Mouse (Mus musculus) cerebellum, adult 2 months (tissue): ENCODE measurements around the gene Cenpx. TPM values are rescaled to one million over a fixed set of nuclear protein-coding genes. Genes with fewer than 3 reads are reported as not detected.
"Not testable (repeated sequence)": the region's sequence is repeated elsewhere in the genome, so short reads cannot be mapped to it uniquely, and the experiment has no call there.

Source experiments
- DNase-seq, 2 experiments: peaks; one replicate each; pipeline ENCODE4 v3.0.0; 2021
- H3K27ac ChIP-seq: fragments of 200-500 bp; 2 replicates; pipeline ENCODE4 v1.5.1; 2012; ENCODE audit warnings: low read length, control low read depth, inconsistent platforms; ENCODE audit not compliant: insufficient read depth
- H3K27me3 ChIP-seq: fragments of 200-500 bp; 2 replicates; pipeline ENCODE4 v1.6.1; 2012; ENCODE audit warnings: inconsistent platforms, mild to moderate bottlenecking, low read length, moderate library complexity; ENCODE audit not compliant: control insufficient read depth, insufficient read depth
- H3K4me1 ChIP-seq: fragments of 200-500 bp; 2 replicates; pipeline ENCODE4 v1.6.1; 2011; ENCODE audit warnings: low read length; ENCODE audit not compliant: control insufficient read depth, insufficient read depth
- H3K4me3 ChIP-seq: fragments of 200-500 bp; replicated peaks from 2 replicates; pipeline ENCODE3; 2011; ENCODE audit warnings: mild to moderate bottlenecking, low read depth, low read length, control low read depth; ENCODE audit not compliant: insufficient read depth
- CTCF ChIP-seq: fragments of 200-500 bp; IDR thresholded peaks from 2 replicates; pipeline ENCODE4 v1.5.1; 2011; ENCODE audit warnings: low read depth, mild to moderate bottlenecking, control low read depth, low read length, moderate library complexity, borderline replicate concordance; ENCODE audit not compliant: insufficient read depth
- POLR2A ChIP-seq: fragments of 200-500 bp; IDR thresholded peaks from 2 replicates; pipeline ENCODE4 v1.6.1; 2011; ENCODE audit warnings: low read length, control low read depth, borderline replicate concordance; ENCODE audit not compliant: insufficient read depth
- WGBS: fragments of 180-500 bp; shearing (Covaris S2); methylation state at CpG from one replicate; pipeline ENCODE4 v1.1.7; 2018; 5-methylcytosine and 5-hydroxymethylcytosine counted together
- polyA plus RNA-seq: library from polyadenylated mRNA; depleted of rRNA; stranded (reverse); fragments of >200 nt; gene quantifications from 2 replicates; pipeline ENCODE4 v1.2.3, GENCODE M21; 2012

Cenpx gene
- polyA plus RNA-seq, 1 experiment, result 43.0 TPM

GRCm38 (mm10) chr11:120686650-120687272 is 26.8 kb downstream of the Cenpx start:
- DNase-seq, result no peak
- Histone ChIP-seq H3K27ac (0 out of 2 replicates have a peak overlapping the region, but pooled peaks have one; percentile 44), H3K27me3 (no peaks in the 10 kb centered on the region), H3K4me1 (peaks cover 6% of the 10 kb centered on the region; the same call in 1 of the 2 replicates), H3K4me3 (no peak overlapping the region)
- whole genome bisulfite sequencing, result 75% methylated on average over 20 of the region's 20 CpGs
- no peak for TF ChIP-seq POLR2A

GRCm38 (mm10) chr11:120684660-120685059 is 28.9 kb downstream of the Cenpx start:
- no peak overlapping the region for H3K4me3 ChIP-seq
- H3K27ac ChIP-seq, result no peak overlapping the region
- TF ChIP-seq POLR2A, result no peak
- TF ChIP-seq CTCF, result no peak
- no peak for DNase-seq
- no peaks in the 10 kb centered on the region for H3K27me3 ChIP-seq
- peaks cover 6% of the 10 kb centered on the region; the same call in 1 of the 2 replicates for H3K4me1 ChIP-seq
- 89% methylated on average over 2 of the region's 2 CpGs for WGBS

- TF ChIP-seq POLR2A, result no peak
- TF ChIP-seq CTCF, result no peak
- H3K27ac ChIP-seq, result no peak overlapping the region
- H3K4me3 ChIP-seq, result no peak overlapping the region
- no peaks in the 10 kb centered on the region for H3K27me3 ChIP-seq
- peaks cover 6% of the 10 kb centered on the region; the same call in 1 of the 2 replicates for H3K4me1 ChIP-seq
- DNase-seq, result no peak
- 70% methylated on average over 2 of the region's 2 CpGs for WGBS
Measured at GRCm38 (mm10) chr11:120684086-120684485, 29.5 kb downstream of the Cenpx start.

GRCm38 (mm10) chr11:120683536-120683935 is 30.0 kb downstream of the Cenpx start:
- DNase-seq, result no peak
- Histone ChIP-seq H3K27ac (no peak overlapping the region), H3K27me3 (no peaks in the 10 kb centered on the region), H3K4me3 (no peak overlapping the region), H3K4me1 (peaks cover 6% of the 10 kb centered on the region; the same call in 1 of the 2 replicates)
- TF ChIP-seq CTCF (no peak), POLR2A (no peak)
- WGBS, result 91% methylated on average over 3 of the region's 3 CpGs

GRCm38 (mm10) chr11:120682683-120683082 is 30.9 kb downstream of the Cenpx start:
- 92% methylated on average over 5 of the region's 5 CpGs for WGBS
- TF ChIP-seq CTCF, result no peak
- no peak for TF ChIP-seq POLR2A

GRCm38 (mm10) chr11:120679909-120680308 is 33.6 kb downstream of the Cenpx start:
- DNase-seq, result no peak
- no peak overlapping the region for H3K4me3 ChIP-seq
- 74% methylated on average over 3 of the region's 3 CpGs for WGBS
- H3K27ac ChIP-seq, result no peak overlapping the region
- TF ChIP-seq POLR2A (no peak), CTCF (peak; percentile 44; the same call in 1 of the 2 replicates)
- peaks cover 6% of the 10 kb centered on the region; the same call in 1 of the 2 replicates for H3K4me1 ChIP-seq
- no peaks in the 10 kb centered on the region for H3K27me3 ChIP-seq

More at GRCm38 (mm10) chr11:120682683-120683082, 30.9 kb downstream of the Cenpx start:
- no peak for DNase-seq
- Histone ChIP-seq H3K27ac (no peak overlapping the region), H3K4me3 (no peak overlapping the region), H3K4me1 (peaks cover 6% of the 10 kb centered on the region; the same call in 1 of the 2 replicates), H3K27me3 (no peaks in the 10 kb centered on the region)

- TF ChIP-seq CTCF, result no peak
- no peak for TF ChIP-seq POLR2A
- no peak for DNase-seq
- H3K27ac ChIP-seq, result no peak overlapping the region; the same call in 1 of the 2 replicates
- no peaks in the 10 kb centered on the region for H3K4me1 ChIP-seq
- no peak overlapping the region for H3K4me3 ChIP-seq
- 94% methylated on average over 4 of the region's 4 CpGs for WGBS
- no peaks in the 10 kb centered on the region for H3K27me3 ChIP-seq
Measured at GRCm38 (mm10) chr11:120676951-120677350, 36.6 kb downstream of the Cenpx start.

GRCm38 (mm10) chr11:120675875-120676274 is 37.7 kb downstream of the Cenpx start:
- not testable (repeated sequence) for H3K4me1 ChIP-seq, H3K27ac ChIP-seq, DNase-seq, H3K4me3 ChIP-seq, H3K27me3 ChIP-seq
- WGBS, result 91% methylated on average over 5 of the region's 5 CpGs
